Mouse (Mus musculus): ENCODE data around the gene Zg16. TPM values are rescaled to one million over a fixed set of nuclear protein-coding genes. Genes with fewer than 3 reads are reported as not detected.

Zg16 gene
- polyA plus RNA-seq, 1 experiment: not detected

DNA sequence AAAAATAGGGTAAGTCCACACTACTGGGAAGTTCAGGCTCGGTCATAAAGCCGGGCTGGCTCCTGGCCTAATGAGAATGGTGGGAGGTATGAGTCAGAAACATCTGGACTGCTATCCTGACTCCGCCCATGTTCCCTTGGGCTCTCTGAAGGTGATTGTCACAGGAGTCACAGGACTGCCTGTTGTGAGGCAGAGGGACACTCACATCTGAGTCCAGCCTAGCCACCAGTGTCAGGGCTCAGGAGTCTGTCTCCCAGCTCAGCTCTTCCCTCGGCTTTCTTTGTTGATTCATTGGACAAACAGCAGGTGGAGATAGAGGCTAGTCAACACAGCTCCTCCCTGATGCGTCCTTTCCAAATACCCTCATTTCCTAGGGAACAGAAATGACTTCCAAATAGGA, 30.8 kb upstream of the Zg16 start:
- TF ChIP-seq CTCF (IDR thresholded peaks at IDR 0.05; ENCODE audit: borderline replicate concordance, insufficient read depth, low read length): no peak
- no peak for TF ChIP-seq POLR2A (IDR thresholded peaks at IDR 0.05; ENCODE audit: low read depth, low read length)
- peaks cover 13% of the 10 kb centered on the region for H3K4me1 ChIP-seq (ENCODE audit: control insufficient read depth, insufficient read depth, low read length)
- 0 out of 2 replicates have a peak overlapping the region, but pooled peaks have one; percentile 30 for H3K27ac ChIP-seq (ENCODE audit: insufficient read depth, low read length)
- H3K4me3 ChIP-seq (ENCODE audit: insufficient read depth, low read length): no peak overlapping the region

DNA sequence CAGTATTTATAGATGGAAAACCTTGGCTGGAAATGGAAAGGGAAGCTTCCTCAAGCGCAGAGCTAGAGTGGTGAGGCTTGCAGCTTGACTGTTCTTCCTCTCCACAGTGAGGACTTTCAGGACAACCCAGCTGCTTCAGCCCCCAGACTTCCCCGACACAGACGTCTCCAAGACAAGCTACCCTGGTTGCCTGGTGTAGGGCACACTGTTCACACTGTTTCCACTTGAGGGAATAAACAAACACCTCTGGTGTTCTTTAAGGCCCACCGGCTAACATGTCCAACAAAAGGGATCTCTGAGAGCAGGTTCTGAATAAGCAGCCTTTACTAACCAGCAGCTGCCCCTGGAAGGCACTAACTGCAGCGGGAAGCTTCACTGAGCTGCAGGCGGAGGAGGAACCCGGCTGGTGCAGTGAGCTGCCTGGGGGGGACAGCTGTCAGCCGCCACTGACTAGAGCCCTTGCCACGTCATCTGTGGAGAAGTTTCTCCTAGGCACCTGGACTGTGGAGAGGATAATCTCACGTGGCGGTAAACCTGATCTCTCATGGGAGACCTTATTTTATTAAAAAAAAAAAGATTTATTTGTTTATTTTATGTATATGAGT, 29.3 kb upstream of the Zg16 start:
- H3K4me3 ChIP-seq (ENCODE audit: insufficient read depth, low read length): no peak overlapping the region
- H3K4me1 ChIP-seq (ENCODE audit: control insufficient read depth, insufficient read depth, low read length): peaks cover 16% of the 10 kb centered on the region
- TF ChIP-seq CTCF (IDR thresholded peaks at IDR 0.05; ENCODE audit: borderline replicate concordance, insufficient read depth, low read length): no peak
- no peak for TF ChIP-seq POLR2A (IDR thresholded peaks at IDR 0.05; ENCODE audit: low read depth, low read length)
- H3K27ac ChIP-seq (ENCODE audit: insufficient read depth, low read length): no peak overlapping the region

DNA sequence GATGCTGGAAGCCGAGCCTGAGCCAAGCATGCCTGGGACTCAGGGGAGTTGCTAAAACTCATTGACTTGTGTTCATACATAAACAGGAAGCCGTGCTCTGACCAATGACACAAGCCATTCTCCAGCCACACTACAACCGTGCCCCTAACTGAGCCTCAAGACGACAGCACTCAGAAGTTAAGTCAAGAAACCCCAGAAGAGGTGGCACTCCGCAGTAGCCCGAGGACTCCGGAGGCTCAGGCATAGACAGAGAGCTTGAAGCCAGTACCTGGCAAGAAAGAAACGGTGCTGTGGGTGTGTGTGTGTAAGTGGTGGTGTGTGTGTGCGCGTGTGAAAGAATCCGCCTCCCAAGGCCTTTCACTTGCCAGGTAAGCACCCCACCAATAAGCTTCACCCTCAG, 27.8 kb upstream of the Zg16 start:
- H3K27ac ChIP-seq (ENCODE audit: insufficient read depth, low read length): no peak overlapping the region
- H3K4me1 ChIP-seq (ENCODE audit: control insufficient read depth, insufficient read depth, low read length): peaks cover 16% of the 10 kb centered on the region
- TF ChIP-seq POLR2A (IDR thresholded peaks at IDR 0.05; ENCODE audit: low read depth, low read length): no peak
- TF ChIP-seq CTCF (IDR thresholded peaks at IDR 0.05; ENCODE audit: borderline replicate concordance, insufficient read depth, low read length): no peak
- no peak overlapping the region for H3K4me3 ChIP-seq (ENCODE audit: insufficient read depth, low read length)

DNA sequence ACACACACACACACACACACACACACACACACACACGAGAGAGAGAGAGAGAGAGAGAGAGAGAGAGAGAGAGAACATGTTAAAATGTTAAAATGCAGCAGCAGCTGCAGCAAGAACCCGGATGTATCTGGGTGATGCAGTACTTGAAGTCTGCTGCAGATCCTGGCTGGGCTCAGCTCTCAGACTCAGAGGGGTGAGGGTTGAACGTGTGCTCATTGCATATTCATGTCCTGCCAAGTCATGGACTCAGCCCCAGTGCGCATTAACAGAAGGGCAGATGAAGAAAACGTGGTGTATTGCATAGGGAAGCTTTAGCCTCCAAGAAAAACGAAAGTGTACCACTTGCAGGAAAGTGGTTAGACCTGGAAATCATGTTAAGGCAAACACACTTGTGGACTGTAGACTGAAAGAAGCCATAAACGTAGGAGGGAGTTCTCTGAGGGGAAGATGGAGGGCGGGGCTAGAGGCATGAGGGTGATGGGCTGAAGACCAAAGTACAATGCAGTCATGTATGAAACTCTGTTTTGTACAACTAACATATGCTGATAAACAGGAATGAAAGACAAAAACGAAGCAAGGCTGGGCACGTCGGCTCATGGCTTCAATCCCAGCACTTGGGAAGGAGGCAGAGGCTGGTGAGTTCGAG, 26.6 kb upstream of the Zg16 start:
- Histone ChIP-seq H3K27ac (ENCODE audit: insufficient read depth, low read length) (no peak overlapping the region), H3K4me1 (ENCODE audit: control insufficient read depth, insufficient read depth, low read length) (peaks cover 16% of the 10 kb centered on the region), H3K4me3 (ENCODE audit: insufficient read depth, low read length) (no peak overlapping the region)
- no peak for TF ChIP-seq CTCF (IDR thresholded peaks at IDR 0.05; ENCODE audit: borderline replicate concordance, insufficient read depth, low read length)
- TF ChIP-seq POLR2A (IDR thresholded peaks at IDR 0.05; ENCODE audit: low read depth, low read length): 0 out of 2 replicates have a peak, but pooled peaks have one; percentile 14

DNA sequence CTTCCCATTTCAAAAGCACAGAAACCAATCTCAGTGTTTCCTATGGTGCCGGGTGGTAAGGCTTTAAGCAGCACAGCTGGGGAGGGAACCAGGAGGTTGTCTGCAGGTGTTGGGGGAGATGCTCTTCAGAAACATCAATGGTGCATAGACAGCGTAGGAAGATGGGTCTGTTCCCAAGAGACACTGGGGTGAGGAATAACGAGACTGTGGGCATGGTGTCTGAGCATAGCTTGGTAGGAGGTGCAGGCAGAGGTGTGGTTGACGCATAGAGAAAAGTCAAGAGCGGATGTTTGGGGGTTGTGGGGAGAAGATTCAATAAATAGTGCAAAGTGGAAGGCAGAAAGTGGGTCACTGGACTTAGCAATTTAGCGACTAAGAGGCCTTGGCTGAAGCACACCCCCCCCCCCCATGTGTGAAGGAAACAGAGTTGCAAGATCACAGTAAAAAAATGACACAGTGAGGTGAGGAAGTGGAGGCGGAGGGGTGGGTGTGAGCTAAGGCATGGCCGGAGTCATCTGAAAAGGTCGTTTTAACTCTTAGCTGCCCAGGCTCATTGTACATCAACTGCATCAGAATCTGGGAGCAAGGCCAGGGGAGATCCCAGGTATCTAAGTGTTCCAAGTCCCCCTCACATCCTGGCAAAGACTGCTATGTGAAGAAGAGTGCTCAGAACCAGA, 25.9 kb upstream of the Zg16 start:
- TF ChIP-seq POLR2A (IDR thresholded peaks at IDR 0.05; ENCODE audit: low read depth, low read length) (no peak), CTCF (IDR thresholded peaks at IDR 0.05; ENCODE audit: borderline replicate concordance, insufficient read depth, low read length) (no peak)
- Histone ChIP-seq H3K4me3 (ENCODE audit: insufficient read depth, low read length) (no peak overlapping the region), H3K4me1 (ENCODE audit: control insufficient read depth, insufficient read depth, low read length) (peaks cover 14% of the 10 kb centered on the region), H3K27ac (ENCODE audit: insufficient read depth, low read length) (no peak overlapping the region)

DNA sequence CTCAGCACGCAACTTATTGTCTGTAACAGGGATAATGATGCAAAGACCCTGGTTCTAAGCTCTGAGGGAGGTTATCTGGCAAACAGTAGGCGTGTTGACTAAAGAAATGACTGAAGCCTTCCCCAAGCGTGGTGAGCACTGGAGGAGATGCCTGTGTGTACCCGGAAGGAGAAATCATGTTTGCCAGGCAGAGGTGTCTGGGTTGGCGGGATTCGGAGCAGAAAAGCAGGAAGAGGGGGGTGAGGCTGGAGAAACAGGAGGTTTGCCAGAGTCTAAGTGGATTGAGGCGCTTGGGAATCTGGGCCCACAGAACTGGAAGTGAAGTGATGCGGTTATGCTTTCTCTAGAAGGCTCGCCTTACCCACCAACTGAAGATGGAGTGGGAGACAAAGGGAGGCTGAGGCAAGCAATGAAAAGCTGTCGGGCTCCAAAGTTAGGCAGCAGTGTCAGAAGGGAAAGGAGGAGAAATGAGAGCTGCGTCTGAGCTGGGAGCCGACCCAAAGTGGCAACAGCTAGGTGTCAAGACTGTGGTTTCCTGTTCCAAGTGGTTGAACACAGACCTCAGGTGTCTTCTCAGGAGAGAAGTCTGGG, 25.2 kb upstream of the Zg16 start:
- H3K4me1 ChIP-seq (ENCODE audit: control insufficient read depth, insufficient read depth, low read length): peaks cover 8% of the 10 kb centered on the region; the same call in 1 of the 2 replicates
- H3K4me3 ChIP-seq (ENCODE audit: insufficient read depth, low read length): no peak overlapping the region
- TF ChIP-seq POLR2A (IDR thresholded peaks at IDR 0.05; ENCODE audit: low read depth, low read length): no peak
- no peak for TF ChIP-seq CTCF (IDR thresholded peaks at IDR 0.05; ENCODE audit: borderline replicate concordance, insufficient read depth, low read length)
- no peak overlapping the region for H3K27ac ChIP-seq (ENCODE audit: insufficient read depth, low read length)

DNA sequence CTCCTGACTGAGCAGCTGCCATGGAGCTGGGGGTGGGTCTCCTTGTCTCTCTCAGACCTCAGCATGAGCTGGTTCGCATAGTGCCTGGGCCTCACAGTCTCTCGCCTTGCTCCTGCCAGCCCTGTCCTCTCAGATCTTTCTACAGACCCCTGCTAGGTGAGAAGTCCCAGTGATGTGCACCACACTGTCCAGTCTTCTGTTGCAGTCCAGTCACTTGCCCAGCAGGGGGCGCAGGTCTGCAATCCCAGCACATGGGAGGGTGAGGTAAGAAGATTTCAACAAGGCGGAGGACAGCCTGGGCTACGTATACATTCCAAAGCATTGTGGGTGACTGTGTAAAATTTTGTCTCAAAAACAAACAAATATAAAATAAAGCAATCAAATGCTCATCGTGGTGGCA, 24.3 kb upstream of the Zg16 start:
- H3K4me1 ChIP-seq (ENCODE audit: control insufficient read depth, insufficient read depth, low read length): peaks cover 8% of the 10 kb centered on the region; the same call in 1 of the 2 replicates
- TF ChIP-seq CTCF (IDR thresholded peaks at IDR 0.05; ENCODE audit: borderline replicate concordance, insufficient read depth, low read length) (peak; percentile 76), POLR2A (IDR thresholded peaks at IDR 0.05; ENCODE audit: low read depth, low read length) (no peak)
- H3K4me3 ChIP-seq (ENCODE audit: insufficient read depth, low read length): no peak overlapping the region
- H3K27ac ChIP-seq (ENCODE audit: insufficient read depth, low read length): no peak overlapping the region

DNA sequence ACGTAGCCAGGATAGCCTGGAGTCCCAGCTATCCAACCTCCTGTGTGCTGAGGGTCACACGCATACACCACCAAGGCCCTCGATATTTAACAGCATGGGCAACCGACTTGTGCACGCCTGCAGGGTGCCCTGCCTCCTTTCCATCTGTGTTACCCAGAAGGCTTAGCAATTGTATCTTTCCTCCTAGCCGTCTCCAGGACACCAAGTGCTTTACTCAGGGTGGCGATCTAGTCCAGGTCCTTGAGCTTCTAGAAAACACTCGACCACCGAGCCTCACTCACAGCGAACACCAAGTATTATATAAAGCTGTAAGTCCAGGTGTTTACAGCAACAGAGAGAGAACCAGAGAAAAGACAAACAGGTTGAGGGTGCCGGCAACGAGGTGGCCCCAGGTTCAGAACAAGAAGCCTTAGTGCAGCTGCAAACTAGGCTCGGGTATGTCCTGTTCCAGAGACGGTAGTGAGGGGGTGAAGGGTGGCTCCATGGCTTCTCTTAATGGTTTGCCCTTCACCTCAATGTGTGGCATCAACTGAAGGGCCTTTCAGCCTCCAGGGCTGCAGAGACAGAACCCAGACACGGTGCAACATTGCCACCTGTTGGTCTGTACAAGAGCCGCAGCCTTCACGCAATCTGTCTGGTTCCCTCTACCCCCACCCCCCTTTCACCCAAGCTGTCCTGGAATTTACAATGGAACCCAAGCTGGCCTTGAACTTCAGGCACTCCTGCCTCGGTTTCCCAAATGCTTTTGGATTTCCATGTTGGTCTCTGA, 23.3 kb upstream of the Zg16 start:
- TF ChIP-seq CTCF (IDR thresholded peaks at IDR 0.05; ENCODE audit: borderline replicate concordance, insufficient read depth, low read length) (peak; percentile 95), POLR2A (IDR thresholded peaks at IDR 0.05; ENCODE audit: low read depth, low read length) (no peak)
- H3K27ac ChIP-seq (ENCODE audit: insufficient read depth, low read length): no peak overlapping the region
- H3K4me1 ChIP-seq (ENCODE audit: control insufficient read depth, insufficient read depth, low read length): peaks cover 8% of the 10 kb centered on the region; the same call in 1 of the 2 replicates
- H3K4me3 ChIP-seq (ENCODE audit: insufficient read depth, low read length): no peak overlapping the region

DNA sequence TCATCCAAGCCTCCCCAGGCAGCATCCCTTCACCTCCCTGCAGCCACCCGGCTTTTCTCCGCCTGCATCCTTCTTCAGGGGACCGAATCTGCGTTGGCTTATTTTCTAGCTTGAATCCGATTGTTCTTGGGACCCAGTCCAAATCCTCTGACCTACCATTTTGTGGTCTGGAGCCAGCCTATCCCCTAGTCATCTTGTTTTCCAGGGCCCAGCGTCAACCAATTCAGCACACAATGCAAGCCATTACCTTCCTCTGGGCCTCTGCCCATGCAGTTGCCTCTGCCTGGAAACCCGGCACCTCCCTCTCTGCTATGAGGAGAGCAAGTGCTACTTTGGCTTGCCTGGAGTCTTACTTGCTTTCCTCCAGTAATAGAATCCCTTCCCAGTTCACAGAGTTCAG, 18.4 kb upstream of the Zg16 start:
- no peak overlapping the region for H3K27ac ChIP-seq (ENCODE audit: insufficient read depth, low read length)
- no peaks in the 10 kb centered on the region for H3K4me1 ChIP-seq (ENCODE audit: control insufficient read depth, insufficient read depth, low read length)
- TF ChIP-seq CTCF (IDR thresholded peaks at IDR 0.05; ENCODE audit: borderline replicate concordance, insufficient read depth, low read length): no peak
- no peak for TF ChIP-seq POLR2A (IDR thresholded peaks at IDR 0.05; ENCODE audit: low read depth, low read length)
- no peak overlapping the region for H3K4me3 ChIP-seq (ENCODE audit: insufficient read depth, low read length)
